Mouse (Mus musculus): ENCODE data around the gene Rxra.

GRCm38 (mm10) chr2:27685917-27686316 is 9.7 kb downstream of the Rxra start:
- no peak for TF ChIP-seq CTCF (IDR thresholded peaks at IDR 0.05; ENCODE audit: control insufficient read depth, insufficient read depth, low read length)
- no peak for TF ChIP-seq POLR2A (IDR thresholded peaks at IDR 0.05; ENCODE audit: borderline replicate concordance, control insufficient read depth, low read depth, low read length)

All from bone marrow, adult 2 months (tissue).